Mouse (Mus musculus) embryo, embryonic 9.5 days (tissue): ENCODE measurements around the gene Erich2.

Source experiments
- DNase-seq: peaks from one replicate; pipeline ENCODE4 v3.0.0-alpha.2; 2017; ENCODE audit errors: extremely low spot score

The Erich2 gene

GRCm38 (mm10) chr2:70562611-70562980 is 54.0 kb downstream of the Erich2 start:
- DNase-seq: no peak

- peak; percentile 24 for DNase-seq
These were observed 54.5 kb downstream of the Erich2 start for GRCm38 (mm10) chr2:70562981-70563671.

GRCm38 (mm10) chr2:70563721-70564645 is 55.4 kb downstream of the Erich2 start:
- peak; percentile 48 for DNase-seq

DNA sequence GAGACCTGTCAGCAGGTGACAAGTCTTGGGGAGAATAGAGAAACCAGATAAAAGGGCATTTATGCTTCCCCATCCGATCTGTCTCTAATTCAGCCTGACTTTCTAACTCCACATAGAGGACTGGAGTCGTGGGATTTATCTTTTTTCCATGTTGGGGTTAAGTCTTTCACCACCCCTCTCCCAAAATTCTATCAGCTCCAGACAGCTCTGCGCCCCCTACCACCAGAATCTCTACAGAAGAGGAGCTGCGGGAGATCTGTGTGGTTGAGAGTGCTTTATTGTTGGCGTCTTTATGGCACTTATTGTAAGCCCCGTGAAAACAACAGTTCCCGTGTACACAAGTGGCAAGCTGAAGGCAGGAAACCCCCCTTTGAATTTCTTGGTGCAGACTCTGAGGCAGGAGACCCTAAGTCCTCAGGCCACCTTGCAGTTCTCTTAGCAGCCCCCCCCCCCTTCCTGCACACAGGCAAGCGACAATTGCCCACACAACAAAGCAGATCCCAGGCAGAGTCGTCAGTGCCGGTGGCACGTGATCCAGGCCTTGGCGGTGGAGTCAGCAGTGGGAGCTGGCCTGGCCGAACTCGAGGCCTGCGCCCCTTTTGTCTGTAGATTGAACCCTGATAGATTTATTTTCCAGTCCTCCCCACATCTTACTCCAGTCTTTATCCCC is 56.2 kb downstream of the Erich2 start:
- peak; percentile 34 for DNase-seq

- peak; percentile 14 for DNase-seq
These were observed 57.3 kb downstream of the Erich2 start for GRCm38 (mm10) chr2:70565651-70566602.

GRCm38 (mm10) chr2:70566603-70566981 is 58.0 kb downstream of the Erich2 start:
- DNase-seq: peak; percentile 22

- peak; percentile 78 for DNase-seq
These were observed 58.6 kb downstream of the Erich2 start for GRCm38 (mm10) chr2:70567071-70567681.

GRCm38 (mm10) chr2:70567682-70568077 is 59.1 kb downstream of the Erich2 start:
- peak; percentile 37 for DNase-seq

DNA sequence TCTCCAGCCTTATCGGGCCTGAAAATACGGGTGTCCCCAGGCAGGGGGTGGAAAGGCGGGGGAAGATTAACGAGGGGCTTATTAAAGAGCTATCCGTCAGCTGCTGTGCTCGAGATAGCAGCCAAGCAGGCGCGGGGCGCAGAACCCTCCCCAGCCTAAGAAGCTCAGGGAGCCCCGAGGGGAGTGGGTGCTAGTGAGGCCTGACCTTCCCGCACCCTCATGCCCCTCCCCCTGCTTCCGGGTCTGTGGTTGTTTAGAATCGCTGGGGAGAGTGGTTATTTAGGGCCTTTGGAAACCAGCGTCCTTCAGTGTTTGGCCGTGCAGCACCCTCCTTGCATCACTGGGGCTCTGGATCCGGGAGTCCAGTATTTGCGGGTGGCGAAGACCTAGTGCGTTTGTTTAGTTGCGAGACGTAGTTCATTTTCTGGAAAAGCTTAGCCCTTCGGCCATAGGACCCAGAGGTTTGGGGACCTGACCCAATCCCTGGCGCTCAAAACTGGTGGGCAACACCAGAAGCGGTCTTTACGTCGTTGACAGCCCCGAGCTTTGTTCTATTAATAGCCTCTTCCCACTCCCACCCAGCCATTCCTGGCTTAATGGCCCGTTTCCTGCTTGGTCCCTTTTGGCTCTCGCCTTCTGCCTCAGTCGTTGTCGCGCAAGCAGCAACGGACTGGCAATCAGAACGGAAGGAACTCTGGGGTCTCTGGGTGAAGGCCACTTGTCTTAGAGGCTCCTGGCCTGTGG is 59.8 kb downstream of the Erich2 start:
- DNase-seq: peak; percentile 55

- DNase-seq: no peak
These were observed 63.1 kb downstream of the Erich2 start for GRCm38 (mm10) chr2:70571698-70572097.

- DNase-seq: no peak
These were observed 63.6 kb downstream of the Erich2 start for GRCm38 (mm10) chr2:70572251-70572650.

GRCm38 (mm10) chr2:70573544-70574210 is 65.1 kb downstream of the Erich2 start:
- DNase-seq: no peak

GRCm38 (mm10) chr2:70588200-70588599 is 79.6 kb downstream of the Erich2 start:
- DNase-seq: no peak
